Mouse (Mus musculus) left cerebral cortex, postnatal 10 days (tissue): ENCODE measurements at regions not wholly inside any gene's neighbourhood (a gene's known extent, or its start where the extent isn't known, plus 50 kb on each side); places are given as distances from the start of the nearest gene placed in this dataset.

ENCODE experiments used
- DNase-seq, 2 experiments: peaks; one replicate each; pipeline ENCODE4 v3.0.0; 2021 to 2022; ENCODE audit warnings: low spot score in 2 of 2, mixed read lengths in 1 of 2; ENCODE audit errors: extremely low spot score in 1 of 2
- intact Hi-C: fragments of 180-260 bp; cut with DNase I; formaldehyde crosslinking; loops from one replicate; pipeline ENCODE4 v1.15.1; 2025

DNA sequence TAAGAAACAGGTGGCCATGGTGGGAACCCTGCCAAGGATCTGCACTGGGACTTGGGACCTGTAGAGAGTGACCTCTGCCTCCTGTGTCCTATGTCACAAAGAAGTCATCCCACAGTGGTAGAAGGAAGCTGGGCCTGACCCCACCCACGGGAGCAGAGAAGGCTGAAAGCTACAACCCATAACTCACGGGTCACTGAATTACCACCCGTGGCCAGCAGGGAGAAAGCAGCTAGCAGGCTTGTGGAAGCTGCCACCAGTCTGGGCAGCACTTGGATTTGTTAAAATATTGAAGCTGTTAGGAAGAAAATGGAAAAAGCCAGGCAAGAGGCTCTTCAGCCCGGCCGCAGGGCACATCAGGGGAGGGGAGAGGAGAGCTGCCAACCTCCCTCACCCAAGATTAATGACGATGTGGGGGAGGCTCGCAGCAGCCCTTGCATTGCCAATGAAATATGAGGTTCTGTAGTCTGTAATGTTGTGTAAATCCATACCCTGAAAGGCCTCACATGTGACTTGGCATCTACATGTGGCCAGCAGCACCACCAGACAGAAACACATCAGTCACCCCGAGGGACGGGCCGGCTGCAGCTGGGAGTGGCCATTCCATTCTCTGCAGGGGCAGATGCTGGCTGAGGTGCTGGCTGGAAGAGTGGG, 94.5 kb downstream of the Olfm1 start:
- DNase-seq, result peak in 1 of 2 experiments; percentile 32
- intact Hi-C loops, result no loop called here

DNA sequence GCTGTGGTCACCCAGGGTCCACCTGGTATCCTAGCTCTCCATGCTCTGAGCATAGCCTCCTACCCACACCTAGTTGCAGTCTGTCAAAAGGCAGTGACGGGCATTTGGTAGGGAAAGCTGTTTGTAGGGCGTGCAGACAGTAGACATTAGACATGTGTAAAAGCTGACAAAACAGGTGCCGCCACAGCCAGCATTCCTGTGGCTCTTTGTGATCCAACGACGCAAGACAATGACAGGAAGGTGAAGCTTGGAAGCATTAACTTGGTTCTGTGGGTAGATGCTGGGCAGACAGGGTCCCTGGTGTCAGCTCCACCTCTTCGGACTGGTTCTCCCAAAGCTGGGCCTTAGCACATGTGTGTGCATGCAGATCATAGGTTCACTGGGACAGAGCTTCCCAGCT, 96.5 kb downstream of the Olfm1 start:
- intact Hi-C loops, result no loop called here
- no peak for DNase-seq

DNA sequence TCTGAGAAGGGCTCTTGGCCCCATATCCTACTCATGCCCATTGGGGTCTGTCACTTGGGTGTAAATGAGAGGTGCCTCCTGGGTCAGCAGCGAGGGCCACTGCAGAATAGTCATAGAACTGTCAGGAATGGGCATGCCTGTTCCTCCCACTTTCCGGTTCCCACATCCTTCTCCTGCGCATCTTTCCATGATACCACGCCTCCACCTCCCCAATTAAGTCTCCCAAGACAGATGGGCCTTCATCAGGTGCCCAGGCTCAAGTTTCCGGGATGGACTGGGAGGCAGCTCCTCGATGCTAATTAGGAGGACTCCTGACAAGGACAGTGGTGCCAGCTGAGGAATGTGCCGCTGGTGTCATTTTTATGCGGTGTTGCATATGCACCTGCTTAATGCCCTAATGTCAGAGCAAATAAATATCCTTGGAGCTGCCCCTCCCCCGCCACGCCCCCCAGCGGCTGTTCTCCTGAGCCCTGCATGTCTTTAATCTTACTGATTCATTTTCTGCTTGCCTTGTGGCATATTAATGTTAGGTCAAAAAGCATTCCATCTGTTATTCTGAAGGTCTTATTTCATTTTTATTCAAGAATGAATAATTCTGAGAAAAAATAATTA, 97.2 kb downstream of the Olfm1 start:
- DNase-seq, result no peak
- intact Hi-C loops, result no loop called here

DNA sequence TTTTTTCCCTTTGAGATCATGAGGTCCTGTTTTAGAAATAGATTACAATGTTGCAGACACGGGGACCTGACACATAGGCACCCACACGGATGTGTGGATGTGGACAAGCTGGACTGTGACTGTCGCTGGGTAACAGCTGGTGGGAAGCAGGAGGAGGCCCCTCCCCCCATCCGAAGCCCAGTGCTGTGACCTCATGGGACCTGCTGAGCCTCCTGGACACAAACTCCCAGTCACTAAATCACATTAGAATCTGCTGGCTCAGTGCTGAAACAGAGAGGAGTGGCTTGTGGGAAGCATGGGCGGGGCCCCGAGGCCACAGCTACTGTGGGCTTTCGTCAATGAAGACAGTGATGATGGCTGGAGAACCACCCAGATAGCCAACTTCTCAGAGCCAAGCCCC, 101.7 kb downstream of the Olfm1 start:
- DNase-seq, result no peak
- intact Hi-C loops, result no loop called here

DNA sequence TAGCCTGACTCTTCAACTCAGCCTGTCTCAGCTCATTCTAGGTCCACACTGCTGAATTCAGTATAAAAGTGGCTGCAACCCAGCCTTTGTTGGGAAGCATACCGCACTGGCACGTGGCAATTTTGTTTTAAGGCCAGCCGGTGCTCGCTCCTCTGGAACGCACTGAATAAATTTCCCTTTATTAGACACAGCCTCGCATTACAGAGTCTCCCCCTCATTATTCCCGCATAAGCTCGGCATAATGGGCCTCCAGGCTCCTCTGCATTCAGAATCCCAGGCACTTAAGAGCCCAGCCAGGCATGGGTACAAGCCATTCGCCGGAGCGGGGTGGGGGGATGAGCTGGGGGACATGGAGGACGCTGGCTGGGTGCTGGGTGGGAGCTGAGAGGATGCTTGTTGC, 103.4 kb downstream of the Olfm1 start:
- intact Hi-C loops, result no loop called here
- no peak for DNase-seq

DNA sequence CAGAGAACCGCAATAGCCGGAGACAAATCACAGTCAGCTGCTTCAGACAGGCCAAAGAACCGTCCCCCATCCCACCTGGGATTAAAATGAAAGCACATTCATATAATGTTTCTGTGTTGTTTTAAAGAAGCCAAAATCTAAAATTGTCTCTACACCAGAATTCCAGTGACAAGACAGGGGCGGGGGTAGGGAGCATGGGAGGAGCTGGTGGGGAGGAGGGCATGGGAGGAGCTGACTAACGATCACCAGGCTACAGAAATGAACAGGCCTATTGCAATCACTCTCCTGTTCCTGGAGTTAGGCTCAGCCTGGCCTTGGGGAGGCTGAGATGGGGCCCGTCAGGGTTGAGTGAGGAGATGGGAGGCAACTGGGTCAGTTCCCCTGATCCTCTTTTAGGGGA, 105.9 kb downstream of the Olfm1 start:
- DNase-seq, result peak in 1 of 2 experiments; percentile 13

DNA sequence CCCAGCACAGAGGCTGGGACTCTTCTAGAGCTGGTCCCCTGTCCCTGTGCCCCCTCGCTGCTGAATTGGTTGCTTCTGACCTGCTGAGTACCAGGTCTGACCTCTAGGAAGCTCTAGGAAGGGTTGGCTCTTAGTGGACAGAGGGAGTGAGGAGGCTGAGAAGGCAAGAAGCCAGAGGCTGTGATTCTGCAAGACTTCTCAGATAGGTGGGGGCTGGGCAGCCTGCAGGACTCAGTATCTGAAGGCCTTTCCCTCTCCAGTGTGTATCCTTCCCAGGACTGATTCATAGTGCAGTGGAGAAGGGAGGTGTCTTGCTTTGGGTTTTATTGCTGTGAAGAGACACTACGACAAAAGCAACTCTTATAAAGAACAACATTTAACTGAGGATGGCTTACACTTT, 106.6 kb downstream of the Olfm1 start:
- intact Hi-C loops, result no loop called here
- DNase-seq, result peak in 1 of 2 experiments; percentile 32

More for the DNA sequence above, 105.9 kb downstream of the Olfm1 start:
- intact Hi-C loops, result no loop called here

DNA sequence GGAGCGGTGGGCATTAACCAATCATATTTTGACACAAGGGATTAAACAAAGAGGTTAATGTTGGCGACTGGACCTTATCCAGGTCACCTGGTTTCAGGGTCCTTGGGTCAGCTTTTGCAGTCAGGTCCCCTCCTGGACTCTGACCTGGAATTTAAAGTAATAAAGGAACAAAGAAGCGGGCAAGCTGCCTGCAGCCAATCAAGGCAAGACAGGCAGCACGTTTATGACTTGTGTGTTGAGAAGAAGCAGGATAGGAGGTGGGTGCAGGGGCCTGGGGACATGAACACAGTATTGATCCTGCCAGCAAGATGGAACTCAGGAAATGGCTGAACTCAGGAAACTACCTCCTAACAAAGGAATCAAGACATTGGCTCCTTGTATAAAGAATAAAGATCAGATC, 108.5 kb downstream of the Olfm1 start:
- DNase-seq, result no peak
- intact Hi-C loops, result no loop called here

DNA sequence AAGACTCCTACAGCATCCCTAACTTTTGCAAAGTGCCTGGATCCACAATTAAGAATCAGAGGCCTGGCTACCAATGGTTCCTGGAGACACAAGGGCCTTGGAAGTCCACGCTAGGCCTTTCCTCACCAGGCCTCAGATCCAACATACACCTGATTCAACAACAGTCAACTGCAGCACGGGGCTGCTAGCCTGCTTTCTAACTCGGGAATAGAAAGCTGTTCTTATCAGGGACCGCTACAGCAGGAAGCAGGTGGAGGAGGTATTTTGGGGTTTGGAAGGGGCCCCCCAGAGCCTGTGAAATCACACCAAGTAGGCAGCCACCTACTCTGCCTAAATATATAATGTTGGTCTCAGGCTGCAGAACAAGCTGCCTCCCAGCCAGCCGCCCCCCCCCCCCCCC, 111.1 kb downstream of the Olfm1 start:
- intact Hi-C loops, result no loop called here
- no peak for DNase-seq

DNA sequence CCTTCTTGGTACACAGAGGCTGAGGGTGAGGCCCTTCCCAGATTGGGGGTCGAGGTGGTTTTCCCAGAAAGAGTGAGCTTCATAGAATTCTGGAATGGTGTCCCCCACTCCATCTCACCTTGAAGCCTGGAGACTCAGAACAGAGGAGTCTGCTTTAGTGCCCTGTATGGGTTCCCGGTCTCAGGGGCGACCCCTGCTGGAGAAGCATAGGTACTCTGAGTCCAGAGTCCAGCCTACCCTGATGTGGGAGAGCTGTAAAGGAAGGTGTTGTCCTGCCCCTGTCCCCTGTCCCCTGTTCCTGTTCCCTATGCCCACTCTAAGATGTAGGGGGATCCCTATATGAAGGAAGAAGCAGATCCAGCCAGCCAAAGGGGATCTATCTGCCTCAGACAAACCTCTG, 111.9 kb downstream of the Olfm1 start:
- intact Hi-C loops, result loop anchor here (5.0 kb wide), 1 partner anchor 97 kb away; no protein-coding TSS in a partner anchor
- DNase-seq, result peak in 1 of 2 experiments; percentile 60

DNA sequence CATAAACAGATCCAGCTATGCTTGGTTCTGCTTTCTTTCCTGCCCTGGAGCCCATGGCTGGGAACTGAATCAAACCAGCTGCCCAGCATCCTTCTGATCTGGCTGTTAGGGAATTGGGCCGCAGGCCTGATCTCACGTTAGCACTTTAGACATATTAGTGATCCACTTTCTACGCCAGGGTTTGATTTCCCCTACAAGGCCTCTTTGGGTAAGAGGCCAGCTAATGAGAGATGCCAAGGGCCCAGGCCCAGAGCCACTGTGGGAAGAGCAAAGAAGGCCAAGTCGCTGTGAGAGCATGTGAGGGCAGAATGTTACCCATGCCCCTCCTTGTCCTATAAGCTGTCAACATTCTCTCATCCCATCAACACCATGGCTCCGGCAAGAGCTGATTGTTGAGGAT, 116.3 kb downstream of the Olfm1 start:
- intact Hi-C loops, result loop anchor here (5.0 kb wide), 1 partner anchor 102 kb away; no protein-coding TSS in a partner anchor
- DNase-seq, result no peak

DNA sequence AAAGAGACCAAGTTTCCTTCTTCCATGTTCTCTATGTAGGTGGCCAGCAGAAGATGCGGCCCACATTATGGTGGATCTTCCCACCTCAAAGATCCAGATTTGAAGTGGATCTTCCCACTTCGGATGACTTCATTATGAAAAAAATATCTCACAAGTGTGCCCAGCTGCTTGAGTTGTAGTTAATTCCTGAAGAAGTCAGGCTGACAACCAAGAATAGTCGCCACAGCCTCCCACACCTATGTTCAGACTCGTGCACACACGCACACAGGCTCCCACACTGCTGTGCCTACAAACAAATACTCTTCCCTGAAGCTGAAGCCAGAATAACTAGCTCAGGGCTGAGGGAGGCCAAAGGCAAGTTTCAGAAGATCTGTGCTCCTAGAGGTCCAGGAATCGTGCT, 119.4 kb downstream of the Olfm1 start:
- no peak for DNase-seq
- intact Hi-C loops, result no loop called here

DNA sequence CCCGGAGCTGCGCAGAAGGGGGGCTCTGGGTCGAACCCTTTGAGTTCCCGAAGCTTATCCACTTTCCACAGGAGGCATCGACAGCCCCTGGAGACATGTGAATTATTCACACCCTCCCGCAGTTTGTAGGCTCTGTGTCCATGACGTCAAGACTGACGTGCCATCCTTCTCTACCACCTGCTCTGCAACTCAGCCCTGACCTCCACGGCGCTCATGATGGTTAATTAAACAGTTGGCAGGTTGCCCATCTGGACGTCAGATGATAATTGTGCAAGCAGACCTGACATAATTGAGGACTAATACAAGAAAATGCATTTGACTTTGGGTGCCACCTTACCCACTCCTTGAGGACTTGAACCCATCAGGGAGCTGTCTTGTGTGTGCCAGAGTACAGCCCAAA, 121.1 kb upstream of the Ppp1r26 start:
- intact Hi-C loops, result no loop called here
- DNase-seq, result no peak

DNA sequence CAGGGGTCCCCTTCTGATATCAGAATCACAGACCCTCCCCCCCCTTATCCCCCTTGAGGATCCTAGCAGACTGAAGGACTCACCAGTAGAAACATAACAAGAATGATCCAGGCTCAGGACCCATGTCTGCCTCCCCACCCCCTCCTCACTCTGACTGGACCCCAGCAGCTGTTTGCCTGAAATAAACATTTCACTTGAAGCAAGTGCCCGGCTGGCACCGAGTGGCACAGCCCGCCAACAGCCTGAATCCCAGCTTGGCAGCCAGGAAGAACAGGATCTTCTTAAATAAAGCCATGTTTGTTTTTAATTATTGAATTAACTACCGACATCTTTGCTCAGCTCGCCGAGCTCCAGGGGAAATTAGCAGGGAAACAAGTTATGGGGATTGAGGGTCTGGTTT, 120.5 kb upstream of the Ppp1r26 start:
- intact Hi-C loops, result no loop called here
- DNase-seq, result peak; percentile 38 to 51

DNA sequence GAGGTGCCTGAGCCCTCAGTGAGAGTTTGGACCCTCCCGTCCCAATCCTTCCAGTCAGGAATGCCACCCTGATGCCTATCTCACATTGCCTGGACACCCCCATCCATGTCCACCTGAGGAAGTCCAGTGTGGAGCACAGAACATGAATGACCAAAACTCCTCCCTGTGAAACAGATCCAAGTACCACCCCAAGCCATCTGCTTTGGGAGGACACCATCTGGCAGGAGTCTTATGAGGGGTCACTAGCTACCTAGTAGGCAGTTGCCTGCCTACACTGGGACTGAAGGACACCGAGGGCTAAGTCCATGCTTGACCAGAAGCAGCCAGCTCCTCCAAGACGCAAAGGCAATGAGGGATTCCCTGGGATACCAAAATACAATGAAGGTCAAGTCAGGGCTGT, 119.9 kb upstream of the Ppp1r26 start:
- intact Hi-C loops, result no loop called here
- no peak for DNase-seq

DNA sequence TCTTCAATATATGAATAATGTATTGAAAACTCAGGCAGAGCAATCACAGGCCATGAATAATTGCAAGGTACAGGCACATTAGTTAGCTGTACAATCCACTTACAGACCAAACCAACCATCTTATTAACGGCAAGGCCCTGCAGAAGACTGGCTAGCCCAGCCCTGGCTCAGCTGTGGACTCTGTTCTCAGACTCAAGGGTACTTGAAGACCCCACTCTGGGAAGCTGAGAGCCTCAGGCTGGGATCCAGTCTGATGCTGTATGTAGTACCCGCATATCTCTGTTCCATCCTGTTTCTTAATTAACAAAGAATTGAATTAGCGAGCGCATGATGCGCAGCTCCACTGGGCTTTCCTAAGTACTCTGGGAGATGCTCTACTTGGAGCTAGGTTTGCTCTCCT, 117.5 kb upstream of the Ppp1r26 start:
- intact Hi-C loops, result no loop called here
- no peak for DNase-seq

DNA sequence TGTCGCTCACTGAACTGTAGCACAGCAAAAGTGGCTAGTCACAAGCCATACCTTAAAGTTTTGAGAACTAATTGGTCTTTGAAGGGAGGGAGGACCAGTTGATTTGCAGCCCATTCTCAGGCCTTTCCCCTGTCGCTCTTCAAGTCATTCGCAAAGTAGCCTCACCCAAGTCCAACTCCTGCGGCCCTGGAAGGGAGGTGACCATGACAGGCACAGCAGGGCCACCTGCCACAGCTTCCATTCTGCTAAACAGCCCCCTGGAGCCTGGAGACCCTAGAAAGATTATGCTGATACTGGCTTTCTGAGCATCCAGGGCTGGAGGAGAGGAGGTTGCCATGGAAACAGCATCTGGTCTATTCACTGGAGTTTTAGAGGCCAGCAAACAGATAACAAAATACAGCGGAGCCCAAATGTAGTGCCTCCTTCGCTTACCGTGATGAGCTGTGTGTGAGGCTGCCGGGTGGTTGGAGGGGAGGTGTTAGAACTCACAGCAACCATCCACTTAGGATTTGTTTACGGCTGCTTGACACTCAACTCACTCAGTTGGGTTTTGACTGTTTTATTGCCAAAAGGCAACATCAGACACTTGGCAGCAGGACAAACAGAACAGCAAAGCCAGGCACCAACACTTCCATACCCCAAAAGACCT, 111.3 kb upstream of the Ppp1r26 start:
- intact Hi-C loops, result no loop called here
- peak in 1 of 2 experiments; percentile 57 for DNase-seq

DNA sequence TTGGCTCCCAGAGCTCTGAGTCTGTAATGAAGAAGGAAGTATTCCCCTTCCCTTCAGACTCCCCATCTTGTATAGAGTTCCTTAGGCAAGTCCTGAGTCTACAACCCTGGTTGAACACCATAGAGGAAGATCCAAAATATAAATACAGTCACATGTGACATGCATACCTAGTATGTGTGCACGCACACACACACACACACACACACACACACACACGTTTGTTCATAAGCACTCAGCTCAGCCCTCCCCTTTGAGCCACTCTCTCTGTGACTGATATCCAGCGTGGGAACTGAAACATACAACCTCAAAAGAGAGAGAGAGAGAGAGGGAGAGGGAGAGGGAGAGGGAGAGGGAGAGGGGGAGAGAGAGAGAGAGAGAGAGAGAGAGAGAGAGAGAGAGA, 110.8 kb upstream of the Ppp1r26 start:
- no peak for DNase-seq
- intact Hi-C loops, result no loop called here

DNA sequence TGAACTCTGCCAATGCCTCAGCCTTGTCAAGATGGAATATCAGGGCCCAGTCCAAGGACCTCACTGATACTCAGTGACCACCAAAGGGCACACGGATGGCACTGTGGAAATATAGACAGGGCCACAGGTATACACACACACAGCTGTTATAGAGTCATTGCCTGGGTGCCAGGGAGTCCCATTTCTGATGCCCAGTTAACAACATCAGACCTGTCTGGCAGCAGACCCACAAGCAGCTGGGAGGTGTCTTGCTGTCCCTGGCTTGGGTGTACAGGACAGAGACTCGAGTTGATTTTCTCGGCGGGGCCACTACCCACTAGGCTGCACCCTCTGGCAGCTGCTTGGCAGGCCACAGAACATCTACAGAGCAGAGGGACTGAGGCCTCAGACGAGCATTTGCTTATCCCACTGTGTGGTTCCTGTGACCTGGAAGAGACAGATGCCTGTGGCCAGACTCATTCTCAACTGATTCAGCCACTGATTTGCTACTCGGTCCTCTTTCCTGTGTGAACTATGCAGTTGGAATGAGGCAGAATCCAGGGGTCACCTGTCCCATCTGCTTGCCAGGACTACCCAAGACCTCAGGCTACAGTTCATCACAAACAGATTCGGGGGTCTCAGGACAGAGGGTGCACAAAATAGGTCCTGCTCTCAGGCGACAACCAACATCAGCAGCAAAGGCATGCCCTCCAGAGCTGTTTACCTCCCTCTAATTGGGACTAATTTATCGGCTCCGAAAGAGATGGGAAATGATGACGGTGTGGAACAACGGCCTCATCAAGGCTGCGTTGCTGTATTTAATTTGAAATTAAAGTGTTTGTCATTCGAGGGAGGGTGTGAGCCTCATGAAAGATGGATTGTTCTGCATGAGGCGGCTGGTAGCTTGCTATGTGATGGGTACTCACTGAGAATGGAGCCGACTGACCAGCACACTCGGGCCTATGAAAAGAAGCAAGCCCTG, 110.0 kb upstream of the Ppp1r26 start:
- intact Hi-C loops, result no loop called here
- no peak for DNase-seq
